Mouse (Mus musculus): ENCODE results near the gene Cerkl.

DNA sequence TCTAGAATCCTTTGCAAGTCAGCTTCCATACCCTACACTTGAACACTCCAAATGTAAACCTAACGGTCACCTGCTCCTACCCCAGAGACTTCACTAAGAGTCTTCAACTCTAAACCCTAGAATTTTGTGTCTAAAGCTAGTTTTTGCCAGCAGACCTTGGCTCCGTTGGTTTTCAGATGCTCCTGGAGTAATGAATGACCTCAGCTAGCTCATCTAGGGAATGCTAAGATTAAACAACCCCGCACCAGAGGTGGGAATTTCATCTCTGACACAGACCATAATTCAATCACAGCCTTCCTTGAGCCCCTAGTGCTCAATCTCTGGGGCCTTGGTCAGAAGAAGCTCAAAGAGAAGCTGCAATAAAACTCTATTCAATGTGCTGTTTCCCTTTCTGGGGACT lies 849 bp upstream of the Cerkl start:
- no peak for TF ChIP-seq CTCF (IDR thresholded peaks at IDR 0.05; ENCODE audit: low read depth)
- TF ChIP-seq EP300 (IDR thresholded peaks at IDR 0.05; ENCODE audit: low read depth): no peak

Measured in liver, embryonic 14.5 days (tissue).